Mouse (Mus musculus) hindbrain, postnatal 0 days (tissue): ENCODE data around the gene Lhcgr. TPM values are rescaled to one million over a fixed set of nuclear protein-coding genes. Genes with fewer than 3 reads are reported as not detected.

Experiments used
- ATAC-seq: fragments of 200-750 bp; cut with Nextera tagmentation; 2 replicates; pipeline ENCODE4 v1.8.0; 2017; ENCODE audit warnings: mild to moderate bottlenecking, moderate TSS enrichment, moderate library complexity
- DNase-seq: peaks from one replicate; pipeline ENCODE4 v3.0.0-alpha.2; 2015; ENCODE audit warnings: low spot score
- H3K27ac ChIP-seq: fragments of 300-500 bp; sonication (generic); 2 replicates; pipeline ENCODE4 v1.5.1; 2014; ENCODE audit warnings: mild to moderate bottlenecking
- H3K27me3 ChIP-seq: fragments of 300-500 bp; sonication (generic); 2 replicates; pipeline ENCODE4 v1.6.1; 2014; ENCODE audit warnings: low read length, mixed read lengths; ENCODE audit not compliant: insufficient read depth
- H3K36me3 ChIP-seq: fragments of 300-500 bp; sonication (generic); 2 replicates; pipeline ENCODE4 v1.6.1; 2014; ENCODE audit warnings: low read length, mixed read lengths; ENCODE audit not compliant: insufficient read depth
- H3K4me1 ChIP-seq: fragments of 300-500 bp; sonication (generic); 2 replicates; pipeline ENCODE4 v1.6.1; 2014; ENCODE audit warnings: antibody characterized with exemption, low read length, mixed read lengths; ENCODE audit not compliant: insufficient read depth
- H3K4me2 ChIP-seq: fragments of 300-500 bp; sonication (generic); 2 replicates; pipeline ENCODE4 v1.6.1; 2014; ENCODE audit warnings: low read depth, mild to moderate bottlenecking, low read length, moderate library complexity, mixed read lengths
- H3K4me3 ChIP-seq: fragments of 300-500 bp; sonication (generic); 2 replicates; pipeline ENCODE4 v1.5.1; 2014; ENCODE audit warnings: low read length
- H3K9ac ChIP-seq: fragments of 300-500 bp; sonication (generic); replicated peaks from 2 replicates; pipeline ENCODE4 v1.6.1; 2014; ENCODE audit warnings: mild to moderate bottlenecking, low read length, moderate library complexity, mixed read lengths
- H3K9me3 ChIP-seq: fragments of 300-500 bp; sonication (generic); 2 replicates; pipeline ENCODE4 v1.6.1; 2016; ENCODE audit warnings: low read length, mixed read lengths
- CTCF ChIP-seq: IDR thresholded peaks from 2 replicates; pipeline ENCODE4 v1.5.1; 2016; ENCODE audit warnings: antibody characterized with exemption, control low read depth, low read depth
- WGBS: fragments of 180-500 bp; shearing (Covaris S2); extraction: QIAGEN DNeasy Blood & Tissue Kit; methylation state at CpG from one replicate; pipeline ENCODE4 v1.1.7; 2014; 5-methylcytosine and 5-hydroxymethylcytosine counted together
- polyA plus RNA-seq: library from polyadenylated mRNA; unstranded; fragments of >200 nt; fragmentation: Nextera tagmentation; extraction: Ambion mirVana; gene quantifications from 2 replicates; pipeline ENCODE4 v1.2.1, GENCODE M21; 2015
- total RNA-seq: library from RNA; depleted of rRNA; stranded (reverse); fragments of >200 nt; gene quantifications from 2 replicates; pipeline ENCODE4 v1.2.3, GENCODE M21; 2014

Gene Lhcgr
- total and polyA plus RNA-seq, 2 experiments from 2014 or later: 0.89 to 1.8 TPM

DNA sequence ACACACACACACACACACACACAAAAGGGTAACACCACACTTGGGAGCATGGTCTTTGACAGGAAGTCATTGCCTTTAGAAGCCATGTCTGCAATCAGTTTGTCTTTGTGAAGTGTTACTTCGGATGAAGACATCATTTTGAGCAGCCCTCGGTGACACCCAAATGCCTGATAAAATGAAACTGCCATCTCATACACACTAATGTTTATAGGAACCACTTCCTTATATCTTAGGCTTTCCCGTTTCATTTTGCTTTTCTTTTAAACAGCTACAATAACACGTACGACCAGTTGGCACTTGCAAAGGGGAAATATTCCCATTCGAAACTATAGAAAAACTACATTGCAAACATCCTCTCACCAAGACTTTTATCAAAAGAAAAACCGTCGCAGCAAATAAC, 42.1 kb downstream of the Lhcgr start:
- no peaks in the 10 kb centered on the region for H3K27me3 ChIP-seq
- peak overlapping the region; percentile 4; the same call in 1 of the 2 replicates for H3K4me3 ChIP-seq
- no peak overlapping the region for H3K9ac ChIP-seq
- no peaks in the 10 kb centered on the region for H3K36me3 ChIP-seq
- DNase-seq (no peak), ATAC-seq (no peak)
- H3K4me2 ChIP-seq: peak overlapping the region; percentile 39
- 40% methylated on average over 8 of the region's 8 CpGs for WGBS
- no peaks in the 10 kb centered on the region for H3K9me3 ChIP-seq
- H3K27ac ChIP-seq: no peak overlapping the region
- H3K4me1 ChIP-seq: no peaks in the 10 kb centered on the region
- no peak for TF ChIP-seq CTCF

DNA sequence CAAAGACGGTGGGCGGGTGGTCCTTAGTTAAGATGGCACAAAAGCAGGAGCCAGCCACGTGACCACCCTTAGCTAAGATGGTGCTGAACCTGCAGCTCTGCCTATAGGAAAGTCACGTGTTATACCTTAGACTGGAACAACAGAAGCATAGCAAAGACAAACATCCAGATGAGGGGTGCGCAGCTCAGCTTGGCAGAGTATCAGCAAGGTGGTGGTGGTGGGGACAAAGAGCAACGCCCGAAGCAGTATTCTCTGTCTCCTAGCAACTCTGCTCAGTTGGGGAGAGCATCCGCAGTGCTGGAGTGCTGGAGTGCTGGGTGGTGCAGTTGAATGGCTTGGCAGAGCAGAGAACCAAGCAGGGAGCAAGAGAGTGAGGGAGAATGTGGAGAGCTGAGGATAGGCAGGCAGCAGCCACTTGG, 85.5 kb downstream of the Lhcgr start:
- no peak for TF ChIP-seq CTCF
- DNase-seq: no peak
- Histone ChIP-seq H3K9me3 (no peaks in the 10 kb centered on the region), H3K4me3 (no peak overlapping the region), H3K9ac (no peak overlapping the region), H3K4me2 (no peak overlapping the region), H3K4me1 (no peaks in the 10 kb centered on the region), H3K27ac (no peak overlapping the region), H3K27me3 (no peaks in the 10 kb centered on the region), H3K36me3 (no peaks in the 10 kb centered on the region)
- peak; percentile 38; the same call in 1 of the 2 replicates for ATAC-seq
- 15% methylated on average over 8 of the region's 8 CpGs for WGBS

DNA sequence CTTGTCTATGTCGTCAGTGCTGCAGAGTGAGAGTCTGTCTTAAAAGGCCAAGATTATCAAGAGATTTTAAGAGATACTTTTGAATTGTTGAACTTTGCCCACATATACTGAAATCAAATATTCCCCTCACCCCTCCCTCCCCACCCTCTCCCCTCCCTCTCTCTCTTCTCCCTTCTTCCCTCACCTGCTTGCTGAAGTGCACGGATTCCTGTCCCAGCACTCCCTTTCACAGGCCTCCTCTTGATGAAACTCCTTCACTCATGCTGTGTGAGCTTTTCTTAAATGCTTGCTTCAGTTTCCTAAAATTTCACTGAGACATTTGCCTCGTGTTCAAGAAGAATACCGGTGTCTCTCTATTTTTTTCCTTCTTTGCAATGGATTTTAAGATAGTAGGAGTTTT, 88.7 kb downstream of the Lhcgr start:
- Histone ChIP-seq H3K27ac (no peak overlapping the region), H3K4me1 (no peaks in the 10 kb centered on the region), H3K4me3 (no peak overlapping the region), H3K36me3 (no peaks in the 10 kb centered on the region), H3K9me3 (no peaks in the 10 kb centered on the region), H3K27me3 (no peaks in the 10 kb centered on the region), H3K4me2 (no peak overlapping the region), H3K9ac (no peak overlapping the region)
- DNase-seq (no peak), ATAC-seq (no peak)
- no peak for TF ChIP-seq CTCF
- 39% methylated on average over 4 of the region's 4 CpGs for WGBS

DNA sequence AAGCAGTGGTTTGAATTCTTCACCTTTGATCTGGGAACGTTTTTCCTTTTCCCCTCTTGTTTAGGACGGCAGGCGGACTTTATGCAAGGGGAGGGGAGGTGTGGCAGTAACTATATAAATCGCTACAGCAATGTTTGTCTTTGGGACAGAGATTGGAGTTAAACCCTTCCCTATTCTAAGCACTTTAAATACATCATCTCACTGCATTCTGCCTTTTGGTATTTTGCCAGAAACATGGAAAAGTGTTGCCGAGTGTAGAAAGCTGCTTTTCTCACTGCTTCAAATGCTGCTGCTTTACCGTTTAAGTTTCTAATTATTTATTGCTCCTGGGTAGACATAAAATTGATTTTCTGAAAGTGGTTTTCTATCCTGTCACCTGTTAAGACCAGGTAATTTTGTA, 89.4 kb downstream of the Lhcgr start:
- no peak for ATAC-seq
- no peak overlapping the region for H3K9ac ChIP-seq
- no peaks in the 10 kb centered on the region for H3K36me3 ChIP-seq
- no peaks in the 10 kb centered on the region for H3K4me1 ChIP-seq
- WGBS: 20% methylated on average over 6 of the region's 6 CpGs
- H3K27me3 ChIP-seq: no peaks in the 10 kb centered on the region
- H3K9me3 ChIP-seq: no peaks in the 10 kb centered on the region
- no peak for TF ChIP-seq CTCF
- no peak overlapping the region for H3K27ac ChIP-seq
- H3K4me2 ChIP-seq: no peak overlapping the region
- peak; percentile 42 for DNase-seq
- H3K4me3 ChIP-seq: no peak overlapping the region

DNA sequence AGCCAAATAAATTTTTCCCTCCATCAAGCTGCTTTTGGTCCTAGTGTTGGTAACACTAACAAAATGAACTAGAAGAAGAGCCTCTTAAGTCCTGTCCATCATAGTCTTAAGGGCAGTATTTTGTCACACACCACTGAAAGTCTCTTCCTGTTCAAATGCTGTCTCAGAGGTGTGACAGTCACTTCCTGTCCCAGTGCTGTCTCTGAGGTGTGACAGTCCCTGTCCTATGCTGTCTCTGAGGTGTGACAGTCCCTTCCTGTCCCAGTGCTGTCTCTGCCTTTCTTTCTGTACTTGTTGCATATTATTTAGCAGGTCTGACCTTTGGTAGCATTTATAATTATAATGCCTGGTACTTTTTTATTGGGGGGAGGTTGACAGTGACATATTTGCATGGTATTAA, 90.9 kb downstream of the Lhcgr start:
- H3K36me3 ChIP-seq: no peaks in the 10 kb centered on the region
- no peak overlapping the region for H3K9ac ChIP-seq
- H3K4me3 ChIP-seq: no peak overlapping the region
- H3K27me3 ChIP-seq: no peaks in the 10 kb centered on the region
- H3K9me3 ChIP-seq: no peaks in the 10 kb centered on the region
- H3K27ac ChIP-seq: no peak overlapping the region
- ATAC-seq (no peak), DNase-seq (no peak)
- no peak overlapping the region for H3K4me2 ChIP-seq
- no peak for TF ChIP-seq CTCF
- H3K4me1 ChIP-seq: no peaks in the 10 kb centered on the region

DNA sequence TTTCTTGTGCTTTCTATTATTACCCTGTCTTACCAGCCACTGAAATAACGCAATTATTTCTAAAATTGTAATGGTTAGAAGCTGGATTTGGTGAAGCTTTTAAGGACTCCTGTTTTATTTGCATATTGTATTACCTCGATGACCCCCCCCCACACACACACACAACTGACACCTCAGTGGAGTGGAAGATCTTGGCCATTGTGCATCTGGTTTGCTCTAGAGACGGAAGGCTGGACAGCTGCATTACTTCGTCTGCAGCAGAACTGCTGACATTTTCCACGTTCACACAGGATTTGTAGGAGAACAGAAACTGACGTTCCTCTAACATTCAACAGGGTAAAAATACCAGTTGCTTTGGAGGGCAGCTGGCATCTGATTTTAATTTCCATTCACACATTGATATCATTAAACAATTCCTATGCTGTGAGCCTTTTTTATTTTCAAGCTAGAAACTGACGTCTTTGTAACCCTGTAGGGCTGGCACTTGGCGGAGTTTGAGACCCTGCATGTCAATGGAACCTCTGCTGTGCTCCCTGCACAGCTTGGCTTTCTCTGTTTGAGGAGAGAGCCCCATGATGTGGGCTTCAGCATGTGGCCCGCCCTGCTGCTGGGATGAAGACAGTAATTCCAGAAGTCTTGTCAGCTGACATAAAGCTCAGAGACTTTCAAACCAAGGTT, 95.0 kb downstream of the Lhcgr start:
- TF ChIP-seq CTCF: no peak
- no peak overlapping the region for H3K9ac ChIP-seq
- no peaks in the 10 kb centered on the region for H3K27me3 ChIP-seq
- no peak overlapping the region for H3K4me2 ChIP-seq
- no peaks in the 10 kb centered on the region for H3K9me3 ChIP-seq
- ATAC-seq: 0 out of 2 replicates have a peak, but pooled peaks have one; percentile 49
- peak; percentile 21 for DNase-seq
- 33% methylated on average over 9 of the region's 9 CpGs for WGBS
- no peaks in the 10 kb centered on the region for H3K36me3 ChIP-seq
- no peaks in the 10 kb centered on the region for H3K4me1 ChIP-seq
- H3K4me3 ChIP-seq: no peak overlapping the region
- H3K27ac ChIP-seq: 0 out of 2 replicates have a peak overlapping the region, but pooled peaks have one; percentile 3

DNA sequence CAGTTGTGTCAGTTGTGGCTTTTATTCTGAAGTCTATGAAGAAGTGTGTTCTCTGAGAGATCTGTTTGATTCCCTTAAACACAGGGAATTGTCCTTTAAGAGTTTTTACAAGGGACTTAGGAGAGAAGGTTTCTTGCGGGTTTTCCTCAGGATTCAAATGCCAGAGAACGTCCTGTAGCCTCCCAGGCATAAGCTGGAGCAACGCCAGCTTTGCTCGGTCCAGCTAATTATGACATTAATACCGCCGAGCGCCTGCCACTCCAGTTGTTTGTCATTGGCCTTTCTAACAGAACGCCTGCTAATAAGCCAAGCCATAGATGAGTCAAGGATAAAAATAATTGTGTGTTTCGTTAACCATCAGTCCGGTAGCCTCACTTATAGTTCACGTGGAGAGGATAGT, 103.6 kb downstream of the Lhcgr start:
- Histone ChIP-seq H3K4me2 (no peak overlapping the region), H3K4me1 (no peaks in the 10 kb centered on the region), H3K9me3 (no peaks in the 10 kb centered on the region), H3K9ac (no peak overlapping the region), H3K4me3 (no peak overlapping the region), H3K27ac (no peak overlapping the region), H3K36me3 (no peaks in the 10 kb centered on the region), H3K27me3 (no peaks in the 10 kb centered on the region)
- WGBS: 32% methylated on average over 11 of the region's 11 CpGs
- no peak for TF ChIP-seq CTCF
- DNase-seq (peak; percentile 59), ATAC-seq (no peak)
